Mouse (Mus musculus) limb, embryonic 13.5 days (tissue): ENCODE measurements at regions not wholly inside any gene's neighbourhood (a gene's known extent, or its start where the extent isn't known, plus 50 kb on each side); places are given as distances from the start of the nearest gene placed in this dataset.

Experiments used
- ATAC-seq: fragments of 200-750 bp; cut with Nextera tagmentation; 2 replicates; pipeline ENCODE4 v1.8.0; 2017; ENCODE audit warnings: low read depth, moderate number of reproducible peaks, moderate TSS enrichment; ENCODE audit not compliant: low FRiP score
- H3K27ac ChIP-seq: fragments of 300-500 bp; sonication (generic); 2 replicates; pipeline ENCODE4 v1.5.1; 2015; ENCODE audit warnings: inconsistent platforms, mild to moderate bottlenecking, moderate library complexity
- H3K27me3 ChIP-seq: fragments of 300-500 bp; sonication (generic); 2 replicates; pipeline ENCODE4 v1.6.1; 2015; ENCODE audit warnings: mild to moderate bottlenecking, inconsistent platforms
- H3K36me3 ChIP-seq: fragments of 300-500 bp; sonication (generic); 2 replicates; pipeline ENCODE4 v1.6.1; 2015; ENCODE audit warnings: inconsistent platforms, mild to moderate bottlenecking, moderate library complexity
- H3K4me1 ChIP-seq: fragments of 300-500 bp; sonication (generic); 2 replicates; pipeline ENCODE4 v1.6.1; 2015; ENCODE audit warnings: inconsistent platforms
- H3K4me2 ChIP-seq: fragments of 300-500 bp; sonication (generic); replicated peaks from 2 replicates; pipeline ENCODE4 v1.6.1; 2015; ENCODE audit warnings: inconsistent platforms, mild to moderate bottlenecking, moderate library complexity
- H3K4me3 ChIP-seq: fragments of 300-500 bp; sonication (generic); 2 replicates; pipeline ENCODE4 v1.5.1; 2015; ENCODE audit warnings: moderate library complexity, mild to moderate bottlenecking, inconsistent platforms
- H3K9ac ChIP-seq: fragments of 300-500 bp; sonication (generic); 2 replicates; pipeline ENCODE4 v1.6.1; 2015; ENCODE audit warnings: mild to moderate bottlenecking, inconsistent platforms
- H3K9me3 ChIP-seq: fragments of 300-500 bp; sonication (generic); 2 replicates; pipeline ENCODE4 v1.6.1; 2016; ENCODE audit warnings: inconsistent platforms
- WGBS: fragments of 180-500 bp; shearing (Covaris S2); methylation state at CpG from one replicate; pipeline ENCODE4 v1.1.7; 2015; 5-methylcytosine and 5-hydroxymethylcytosine counted together

DNA sequence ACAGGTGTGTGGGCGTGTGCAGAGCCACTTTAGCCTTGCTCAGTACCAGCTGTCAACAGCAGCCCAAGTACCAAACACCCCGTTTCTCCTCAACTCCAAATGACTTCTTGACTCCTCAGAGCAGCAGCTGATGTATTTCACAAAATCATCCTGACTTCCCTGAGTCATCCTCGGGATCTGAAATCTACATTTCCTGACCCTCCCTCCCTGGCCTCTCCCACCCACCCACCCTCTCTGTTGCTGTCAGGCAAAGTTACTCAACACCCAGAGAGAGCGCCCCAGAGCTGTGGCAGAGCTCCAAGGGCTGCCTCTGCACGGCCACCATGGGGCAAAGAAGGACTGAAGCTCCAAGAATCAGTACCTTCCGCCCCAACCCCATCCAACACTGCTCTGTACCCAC, 83.5 kb upstream of the Cyp1b1 start:
- H3K9me3 ChIP-seq, result no peaks in the 10 kb centered on the region
- no peak for ATAC-seq
- 81% methylated on average over 6 of the region's 6 CpGs for whole genome bisulfite sequencing
- no peaks in the 10 kb centered on the region for H3K27me3 ChIP-seq
- H3K9ac ChIP-seq, result no peak overlapping the region
- H3K4me2 ChIP-seq, result no peak overlapping the region
- no peak overlapping the region for H3K4me3 ChIP-seq
- H3K36me3 ChIP-seq, result no peaks in the 10 kb centered on the region
- H3K4me1 ChIP-seq, result no peaks in the 10 kb centered on the region
- no peak overlapping the region for H3K27ac ChIP-seq

DNA sequence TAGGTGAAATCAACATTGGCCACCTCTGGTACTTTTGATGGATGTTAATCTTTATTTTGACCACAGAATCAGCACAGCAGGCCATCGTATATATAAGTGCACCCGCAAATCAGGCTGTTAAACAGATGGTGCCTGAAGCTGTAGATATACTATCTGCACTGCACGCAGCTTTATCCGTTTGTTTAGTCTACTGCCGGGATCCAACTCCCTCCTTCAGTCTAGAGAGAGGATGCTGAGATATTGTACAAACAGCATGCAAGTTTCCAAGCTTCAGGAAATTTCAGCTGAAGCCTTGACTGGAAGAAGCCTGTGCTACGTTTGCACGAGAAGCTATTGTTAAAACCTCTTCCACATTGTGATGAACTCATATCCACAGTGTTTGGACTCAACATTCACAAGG, 75.3 kb upstream of the Cyp1b1 start:
- Histone ChIP-seq H3K27ac (no peak overlapping the region), H3K4me2 (no peak overlapping the region), H3K27me3 (no peaks in the 10 kb centered on the region), H3K9ac (no peak overlapping the region), H3K4me3 (no peak overlapping the region), H3K36me3 (no peaks in the 10 kb centered on the region), H3K4me1 (no peaks in the 10 kb centered on the region), H3K9me3 (no peaks in the 10 kb centered on the region)
- 65% methylated on average over 7 of the region's 7 CpGs for WGBS
- ATAC-seq, result no peak

DNA sequence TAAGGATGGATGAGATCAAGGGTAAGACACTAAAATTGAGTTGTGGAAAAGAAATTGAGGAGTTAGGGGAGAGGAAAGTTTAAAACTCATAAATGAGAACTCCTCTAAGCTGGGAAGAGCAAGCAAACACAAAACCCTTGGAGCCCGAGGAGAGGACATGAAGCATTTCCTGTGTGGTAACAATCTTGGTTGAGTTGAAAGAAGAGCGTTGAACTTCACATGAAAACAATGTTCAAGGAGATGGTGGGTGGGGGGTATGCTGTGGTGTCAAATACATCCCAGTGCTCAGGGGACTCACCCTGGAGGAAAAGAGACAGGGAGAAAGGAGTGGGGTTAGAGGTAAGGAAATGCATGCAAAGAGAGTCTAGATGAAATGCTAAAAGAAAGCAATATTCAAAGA, 72.3 kb upstream of the Cyp1b1 start:
- Histone ChIP-seq H3K27me3 (no peaks in the 10 kb centered on the region), H3K4me1 (no peaks in the 10 kb centered on the region), H3K4me3 (no peak overlapping the region), H3K27ac (no peak overlapping the region), H3K9ac (no peak overlapping the region), H3K4me2 (no peak overlapping the region), H3K9me3 (no peaks in the 10 kb centered on the region), H3K36me3 (no peaks in the 10 kb centered on the region)
- 80% methylated on average over 2 of the region's 2 CpGs for WGBS
- ATAC-seq, result no peak

DNA sequence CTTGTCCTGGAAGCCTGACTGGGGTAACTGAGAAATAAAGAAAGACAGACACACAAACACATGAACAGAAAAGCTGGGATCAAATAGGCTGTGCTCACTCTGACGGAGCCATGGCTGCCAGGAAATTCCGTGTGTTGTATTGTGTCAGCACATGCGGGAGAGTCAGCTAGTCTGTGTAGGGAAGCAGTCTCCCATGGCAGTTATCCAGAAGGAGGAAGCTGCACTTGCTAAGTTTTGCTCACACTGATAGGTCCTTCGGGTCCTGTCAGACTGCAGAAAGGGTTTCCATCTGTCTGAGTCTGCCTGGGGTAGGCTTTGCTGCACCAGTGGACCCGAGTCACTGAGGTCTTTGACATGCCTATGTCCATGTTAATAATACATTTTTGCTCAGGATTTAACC, 71.8 kb upstream of the Cyp1b1 start:
- no peak for ATAC-seq
- Histone ChIP-seq H3K4me2 (no peak overlapping the region), H3K36me3 (no peaks in the 10 kb centered on the region), H3K4me3 (no peak overlapping the region), H3K9ac (no peak overlapping the region), H3K27me3 (no peaks in the 10 kb centered on the region), H3K27ac (no peak overlapping the region), H3K4me1 (no peaks in the 10 kb centered on the region), H3K9me3 (no peaks in the 10 kb centered on the region)
- 78% methylated on average over 5 of the region's 5 CpGs for WGBS

DNA sequence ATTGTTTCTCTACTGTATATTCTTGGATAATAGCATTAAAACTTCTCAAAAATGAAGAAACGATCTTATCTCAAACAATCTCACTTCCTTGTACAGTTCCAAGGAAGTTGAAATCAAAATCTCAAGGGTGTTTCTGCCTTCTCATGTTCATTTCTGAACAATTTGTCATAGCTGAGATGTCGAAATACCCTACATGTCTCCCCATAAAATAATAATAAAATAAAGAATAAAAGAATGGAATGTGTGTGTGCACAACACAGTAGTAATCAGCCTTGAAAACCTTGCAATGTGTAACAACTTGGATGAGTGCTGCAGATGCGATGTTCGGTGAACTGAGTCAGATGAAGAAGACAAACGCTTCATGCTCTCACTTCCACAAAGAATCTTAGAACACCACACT, 71.4 kb upstream of the Cyp1b1 start:
- WGBS, result 92% methylated on average over 5 of the region's 5 CpGs
- no peak overlapping the region for H3K9ac ChIP-seq
- no peak overlapping the region for H3K27ac ChIP-seq

DNA sequence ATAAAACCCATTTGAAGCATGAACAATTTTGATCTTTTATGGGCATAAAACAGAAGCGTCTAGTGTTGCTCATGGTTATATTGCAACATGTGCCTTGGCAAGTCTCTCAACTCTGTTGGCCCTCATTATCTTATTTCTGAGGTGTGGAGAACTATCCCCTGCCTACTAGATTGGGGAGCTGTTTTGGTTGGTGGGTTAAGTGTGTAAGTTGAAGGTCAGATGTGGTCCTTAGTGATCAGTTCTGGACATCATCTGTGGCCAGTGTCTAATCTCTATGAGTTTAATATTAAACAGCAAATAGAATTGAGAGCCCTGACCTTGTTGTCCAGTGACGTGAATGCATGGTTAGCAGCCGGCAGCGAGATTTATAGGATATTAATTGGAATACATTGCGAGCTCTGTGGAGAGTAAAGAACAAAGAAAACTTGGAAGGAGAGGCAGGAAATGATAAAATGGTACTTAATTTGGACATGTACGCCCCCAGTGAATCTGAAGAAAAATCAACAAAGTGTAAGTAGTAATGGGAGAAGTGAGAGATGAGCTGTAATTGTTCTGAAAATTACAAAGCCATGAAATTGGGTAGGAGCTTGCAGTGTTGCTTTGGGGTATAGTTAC, 69.5 kb upstream of the Cyp1b1 start:
- Histone ChIP-seq H3K4me1 (no peaks in the 10 kb centered on the region), H3K9me3 (peaks cover 7% of the 10 kb centered on the region), H3K4me3 (no peak overlapping the region), H3K4me2 (no peak overlapping the region), H3K27me3 (no peaks in the 10 kb centered on the region), H3K36me3 (no peaks in the 10 kb centered on the region), H3K9ac (no peak overlapping the region), H3K27ac (no peak overlapping the region)
- WGBS, result 49% methylated on average over 6 of the region's 6 CpGs
- ATAC-seq, result no peak

More for the DNA sequence above, 71.4 kb upstream of the Cyp1b1 start:
- H3K4me3 ChIP-seq, result no peak overlapping the region
- H3K36me3 ChIP-seq, result no peaks in the 10 kb centered on the region
- no peaks in the 10 kb centered on the region for H3K9me3 ChIP-seq
- no peak overlapping the region for H3K4me2 ChIP-seq
- H3K27me3 ChIP-seq, result no peaks in the 10 kb centered on the region
- no peak for ATAC-seq
- no peaks in the 10 kb centered on the region for H3K4me1 ChIP-seq

DNA sequence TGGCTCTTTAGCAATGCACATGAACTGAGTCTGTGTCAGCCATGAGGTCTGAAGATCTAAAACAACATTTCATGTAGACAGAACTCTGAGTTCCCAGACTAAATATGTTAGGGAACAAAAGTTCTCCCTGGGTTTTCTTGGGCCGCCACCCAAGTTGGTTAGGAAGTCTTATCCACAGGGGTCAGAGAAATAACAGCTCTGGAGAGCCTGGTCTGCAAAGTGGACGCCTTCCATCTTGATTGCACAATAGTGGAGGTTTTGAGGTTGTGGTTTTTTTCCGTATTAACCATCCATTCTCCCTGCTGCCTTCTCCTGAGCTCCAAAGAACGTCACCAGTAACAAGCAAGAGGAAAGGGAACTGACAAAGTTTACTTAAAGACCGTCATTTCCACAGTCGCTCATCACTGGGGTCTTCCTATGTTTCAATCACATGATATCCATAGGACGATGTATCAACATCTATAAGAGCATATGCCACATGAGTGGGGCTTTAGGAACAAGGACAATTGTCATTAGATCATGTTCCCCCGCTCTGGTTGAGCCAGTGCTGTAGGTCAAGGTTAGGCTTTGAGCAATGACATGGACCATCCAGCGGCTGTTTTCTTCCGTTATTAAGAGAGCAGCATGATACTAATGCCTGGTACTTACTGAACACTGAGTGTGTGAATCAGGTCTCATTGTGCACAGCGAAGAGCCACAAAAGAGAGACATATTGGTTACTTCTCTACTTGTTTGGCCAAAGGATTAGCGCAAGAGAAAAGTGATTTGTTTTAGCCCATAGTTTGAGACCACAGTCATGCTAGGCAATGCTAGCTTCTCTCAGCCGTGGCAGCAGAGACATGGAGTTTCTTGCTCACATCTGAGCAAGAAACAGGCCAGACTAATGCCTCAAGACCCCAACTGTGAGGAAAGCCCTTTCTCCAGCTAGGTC, 67.1 kb upstream of the Cyp1b1 start:
- no peak for ATAC-seq
- H3K9me3 ChIP-seq, result peaks cover 7% of the 10 kb centered on the region
- no peak overlapping the region for H3K9ac ChIP-seq
- H3K4me1 ChIP-seq, result no peaks in the 10 kb centered on the region
- H3K27ac ChIP-seq, result no peak overlapping the region
- H3K27me3 ChIP-seq, result no peaks in the 10 kb centered on the region
- 90% methylated on average over 13 of the region's 13 CpGs for WGBS
- H3K4me3 ChIP-seq, result no peak overlapping the region
- no peak overlapping the region for H3K4me2 ChIP-seq
- H3K36me3 ChIP-seq, result no peaks in the 10 kb centered on the region

DNA sequence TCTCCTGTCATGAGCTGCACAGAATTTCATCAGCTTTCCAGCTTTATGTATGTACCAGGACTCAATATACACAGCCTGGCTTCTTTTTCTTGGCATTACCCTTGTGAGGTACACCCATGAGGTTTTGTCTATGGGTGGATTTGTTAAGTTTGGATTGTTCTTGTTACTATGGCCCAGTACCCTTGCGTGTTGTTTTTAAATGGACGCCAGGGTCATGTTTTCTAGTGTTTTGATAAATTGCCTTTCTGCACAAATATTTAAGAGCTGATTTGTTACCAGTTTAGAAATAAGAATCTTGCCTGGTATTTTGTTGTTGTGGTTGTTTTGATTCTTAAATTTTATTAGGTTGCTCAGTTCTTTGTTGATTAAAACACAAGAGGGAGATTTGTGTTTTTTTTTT, 66.4 kb upstream of the Cyp1b1 start:
- no peak overlapping the region for H3K27ac ChIP-seq
- no peaks in the 10 kb centered on the region for H3K27me3 ChIP-seq
- H3K9ac ChIP-seq, result no peak overlapping the region
- no peak overlapping the region for H3K4me2 ChIP-seq
- H3K4me1 ChIP-seq, result no peaks in the 10 kb centered on the region
- H3K36me3 ChIP-seq, result no peaks in the 10 kb centered on the region
- H3K9me3 ChIP-seq, result peaks cover 7% of the 10 kb centered on the region
- 90% methylated on average over 2 of the region's 2 CpGs for WGBS
- H3K4me3 ChIP-seq, result no peak overlapping the region
- ATAC-seq, result no peak

DNA sequence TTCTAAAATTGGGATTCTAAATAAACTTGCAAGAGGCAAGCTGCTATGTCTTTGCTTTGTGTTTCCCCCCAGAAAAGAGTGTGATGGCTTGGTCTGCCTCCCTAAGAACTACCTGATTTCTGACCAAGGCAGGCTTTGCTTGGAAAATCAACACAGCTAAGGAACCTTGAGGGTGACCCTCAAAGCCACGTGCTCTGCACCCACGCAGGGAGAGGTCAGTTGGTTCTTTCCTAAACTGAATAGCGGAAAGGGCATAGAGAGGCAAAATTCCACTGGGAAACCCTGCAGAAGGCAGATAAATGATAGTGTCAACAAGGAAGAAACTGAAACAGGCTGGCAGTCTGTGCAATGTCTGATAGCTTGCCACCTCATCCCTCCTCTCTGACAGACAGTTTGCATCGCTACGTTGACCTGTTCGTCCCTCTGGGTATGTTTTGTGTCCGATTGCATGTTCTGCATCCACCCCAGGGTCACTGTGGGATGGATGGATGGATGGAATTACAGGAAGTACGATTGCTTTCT, 63.1 kb upstream of the Cyp1b1 start:
- Histone ChIP-seq H3K36me3 (no peaks in the 10 kb centered on the region), H3K27ac (no peak overlapping the region), H3K4me3 (no peak overlapping the region), H3K4me1 (no peaks in the 10 kb centered on the region), H3K9ac (no peak overlapping the region), H3K9me3 (peaks cover 7% of the 10 kb centered on the region), H3K4me2 (no peak overlapping the region), H3K27me3 (no peaks in the 10 kb centered on the region)
- 67% methylated on average over 8 of the region's 8 CpGs for WGBS
- no peak for ATAC-seq

DNA sequence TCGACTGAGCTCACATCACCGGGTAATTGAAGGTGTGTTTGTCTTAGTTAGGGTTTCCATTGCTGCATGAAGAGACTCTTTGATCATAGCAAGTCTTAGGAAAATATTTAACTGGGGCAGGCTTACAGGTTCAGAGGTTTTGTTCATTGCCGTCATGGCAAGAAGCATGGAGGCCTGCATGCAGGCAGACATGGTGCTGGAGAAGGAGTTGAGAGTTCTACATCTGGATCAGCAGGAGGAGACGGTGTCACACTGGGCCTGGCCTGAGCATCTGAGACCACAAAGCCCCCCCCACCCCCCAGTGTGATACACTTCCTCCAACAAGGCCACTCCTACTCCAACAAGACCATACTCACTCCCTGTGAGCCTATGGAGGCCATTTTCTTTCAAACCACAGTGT, 61.3 kb upstream of the Cyp1b1 start:
- no peak overlapping the region for H3K4me2 ChIP-seq
- H3K36me3 ChIP-seq, result no peaks in the 10 kb centered on the region
- WGBS, result 88% methylated on average over 4 of the region's 4 CpGs
- ATAC-seq, result no peak
- no peak overlapping the region for H3K4me3 ChIP-seq
- peaks cover 8% of the 10 kb centered on the region for H3K4me1 ChIP-seq
- no peak overlapping the region for H3K27ac ChIP-seq
- peaks cover 7% of the 10 kb centered on the region for H3K9me3 ChIP-seq
- H3K9ac ChIP-seq, result no peak overlapping the region
- H3K27me3 ChIP-seq, result no peaks in the 10 kb centered on the region

DNA sequence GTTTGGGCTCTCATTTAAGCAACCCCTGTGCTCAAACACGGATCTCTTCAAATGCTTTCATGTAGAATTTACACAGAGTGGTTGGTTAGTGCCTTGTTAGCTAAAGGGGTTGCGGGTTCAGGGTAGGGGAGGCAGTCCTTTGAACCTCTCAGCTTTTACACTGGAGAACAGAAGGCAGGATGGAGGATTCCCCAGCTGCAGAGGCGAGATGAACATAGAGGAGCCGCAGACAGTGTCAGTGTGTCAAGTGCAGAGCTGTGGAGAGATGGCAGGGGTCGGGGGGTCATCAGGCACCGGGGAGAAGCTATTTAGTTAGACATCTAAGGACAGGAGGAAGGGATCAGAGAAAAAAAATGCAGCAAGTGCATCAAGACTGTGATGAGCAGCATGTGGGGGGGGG, 60.4 kb upstream of the Cyp1b1 start:
- Histone ChIP-seq H3K27ac (no peak overlapping the region), H3K4me3 (no peak overlapping the region), H3K4me2 (no peak overlapping the region), H3K9me3 (peaks cover under 1% of the 10 kb centered on the region; the same call in 1 of the 2 replicates), H3K4me1 (peaks cover 17% of the 10 kb centered on the region), H3K9ac (no peak overlapping the region), H3K36me3 (no peaks in the 10 kb centered on the region), H3K27me3 (no peaks in the 10 kb centered on the region)
- ATAC-seq, result no peak
- 61% methylated on average over 6 of the region's 6 CpGs for WGBS

DNA sequence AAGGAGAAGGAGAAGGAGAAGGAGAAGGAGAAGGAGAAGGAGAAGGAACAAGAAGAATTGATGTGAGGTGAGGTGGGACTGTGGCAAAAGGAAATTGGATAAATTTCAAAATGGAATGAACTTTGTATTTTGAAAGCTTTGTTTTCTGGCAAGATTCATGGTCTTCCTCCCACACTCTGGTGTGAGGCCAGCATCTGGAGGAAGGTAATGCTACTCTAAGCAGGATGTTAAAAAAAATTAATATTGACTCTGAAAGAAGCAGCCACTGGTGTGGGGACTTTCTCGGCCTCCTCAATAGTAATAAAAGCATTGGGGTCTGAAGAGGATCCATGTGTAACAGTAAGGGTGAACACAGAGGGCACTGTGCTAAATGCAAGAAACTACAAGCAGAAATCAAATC, 59.4 kb upstream of the Cyp1b1 start:
- Histone ChIP-seq H3K9me3 (no peaks in the 10 kb centered on the region), H3K9ac (no peak overlapping the region), H3K27me3 (no peaks in the 10 kb centered on the region), H3K36me3 (no peaks in the 10 kb centered on the region), H3K4me3 (no peak overlapping the region), H3K4me1 (peaks cover 24% of the 10 kb centered on the region), H3K27ac (no peak overlapping the region), H3K4me2 (no peak overlapping the region)
- ATAC-seq, result no peak
- 70% methylated on average over 1 of the region's 1 CpGs for WGBS
